Mouse (Mus musculus): ENCODE measurements around the gene Kcnab1. TPM values are rescaled to one million over a fixed set of nuclear protein-coding genes. Genes with fewer than 3 reads are reported as not detected.
A peak's percentile ranks its signal among the peaks of the same experiment; 100 is the strongest.

The Kcnab1 gene
- polyA plus RNA-seq, 1 experiment from 2014 or later, result 3.0 TPM

GRCm38 (mm10) chr3:65405781-65406180 is 296.6 kb downstream of the Kcnab1 start:
- Histone ChIP-seq H3K4me2 (ENCODE audit: low read depth, low read length) (no peak overlapping the region), H3K36me3 (replicated peaks; ENCODE audit: control insufficient read depth, insufficient read depth, low read depth, low read length) (no peaks in the 10 kb centered on the region), H3K27ac (replicated peaks; ENCODE audit: low read depth, low read length) (no peak overlapping the region), H3K4me3 (ENCODE audit: low read depth, low read length) (no peak overlapping the region), H3K9ac (replicated peaks; ENCODE audit: low read length) (no peak overlapping the region), H3K9me3 (replicated peaks; ENCODE audit: control insufficient read depth, low read length) (no peaks in the 10 kb centered on the region), H3K27me3 (ENCODE audit: control insufficient read depth, insufficient read depth, low read length) (no peaks in the 10 kb centered on the region), H3K4me1 (ENCODE audit: control insufficient read depth, insufficient read depth, low read length) (no peaks in the 10 kb centered on the region)
- 76% methylated on average over 4 of the region's 4 CpGs for WGBS
- ATAC-seq (replicated peaks; ENCODE audit: insufficient number of reproducible peaks, low FRiP score, low TSS enrichment, low read depth), result no peak
- no peak for DNase-seq (ENCODE audit: low spot score)

- Histone ChIP-seq H3K36me3 (replicated peaks; ENCODE audit: control insufficient read depth, insufficient read depth, low read depth, low read length) (no peaks in the 10 kb centered on the region), H3K27me3 (ENCODE audit: control insufficient read depth, insufficient read depth, low read length) (no peaks in the 10 kb centered on the region), H3K9ac (replicated peaks; ENCODE audit: low read length) (no peak overlapping the region), H3K27ac (replicated peaks; ENCODE audit: low read depth, low read length) (no peak overlapping the region), H3K4me2 (ENCODE audit: low read depth, low read length) (no peak overlapping the region), H3K4me3 (ENCODE audit: low read depth, low read length) (no peak overlapping the region), H3K9me3 (replicated peaks; ENCODE audit: control insufficient read depth, low read length) (no peaks in the 10 kb centered on the region), H3K4me1 (ENCODE audit: control insufficient read depth, insufficient read depth, low read length) (no peaks in the 10 kb centered on the region)
- DNase-seq (ENCODE audit: low spot score) (no peak), ATAC-seq (replicated peaks; ENCODE audit: insufficient number of reproducible peaks, low FRiP score, low TSS enrichment, low read depth) (no peak)
These were observed 298.7 kb downstream of the Kcnab1 start for GRCm38 (mm10) chr3:65407891-65408290.

- Histone ChIP-seq H3K9ac (replicated peaks; ENCODE audit: low read length) (no peak overlapping the region), H3K27ac (replicated peaks; ENCODE audit: low read depth, low read length) (no peak overlapping the region), H3K4me3 (ENCODE audit: low read depth, low read length) (no peak overlapping the region), H3K4me1 (ENCODE audit: control insufficient read depth, insufficient read depth, low read length) (no peaks in the 10 kb centered on the region), H3K9me3 (replicated peaks; ENCODE audit: control insufficient read depth, low read length) (no peaks in the 10 kb centered on the region), H3K27me3 (ENCODE audit: control insufficient read depth, insufficient read depth, low read length) (no peaks in the 10 kb centered on the region), H3K36me3 (replicated peaks; ENCODE audit: control insufficient read depth, insufficient read depth, low read depth, low read length) (no peaks in the 10 kb centered on the region), H3K4me2 (ENCODE audit: low read depth, low read length) (no peak overlapping the region)
- DNase-seq (ENCODE audit: low spot score) (no peak), ATAC-seq (replicated peaks; ENCODE audit: insufficient number of reproducible peaks, low FRiP score, low TSS enrichment, low read depth) (no peak)
These were observed 307.4 kb downstream of the Kcnab1 start for GRCm38 (mm10) chr3:65416571-65416970.

GRCm38 (mm10) chr3:65417913-65418594 is 308.9 kb downstream of the Kcnab1 start:
- WGBS, result 25% methylated on average over 5 of the region's 5 CpGs
- no peak overlapping the region for H3K4me3 ChIP-seq (ENCODE audit: low read depth, low read length)
- DNase-seq (ENCODE audit: low spot score), result peak; percentile 57
- no peak overlapping the region for H3K9ac ChIP-seq (replicated peaks; ENCODE audit: low read length)
- no peak overlapping the region for H3K4me2 ChIP-seq (ENCODE audit: low read depth, low read length)
- no peaks in the 10 kb centered on the region for H3K4me1 ChIP-seq (ENCODE audit: control insufficient read depth, insufficient read depth, low read length)
- ATAC-seq (replicated peaks; ENCODE audit: insufficient number of reproducible peaks, low FRiP score, low TSS enrichment, low read depth), result no peak
- H3K27ac ChIP-seq (replicated peaks; ENCODE audit: low read depth, low read length), result no peak overlapping the region
- no peaks in the 10 kb centered on the region for H3K27me3 ChIP-seq (ENCODE audit: control insufficient read depth, insufficient read depth, low read length)
- H3K36me3 ChIP-seq (replicated peaks; ENCODE audit: control insufficient read depth, insufficient read depth, low read depth, low read length), result no peaks in the 10 kb centered on the region
- H3K9me3 ChIP-seq (replicated peaks; ENCODE audit: control insufficient read depth, low read length), result no peaks in the 10 kb centered on the region

GRCm38 (mm10) chr3:65419706-65420105 is 310.5 kb downstream of the Kcnab1 start:
- no peak overlapping the region for H3K4me2 ChIP-seq (ENCODE audit: low read depth, low read length)
- no peaks in the 10 kb centered on the region for H3K4me1 ChIP-seq (ENCODE audit: control insufficient read depth, insufficient read depth, low read length)
- H3K27ac ChIP-seq (replicated peaks; ENCODE audit: low read depth, low read length), result no peak overlapping the region
- H3K9ac ChIP-seq (replicated peaks; ENCODE audit: low read length), result no peak overlapping the region
- H3K9me3 ChIP-seq (replicated peaks; ENCODE audit: control insufficient read depth, low read length), result no peaks in the 10 kb centered on the region
- no peak overlapping the region for H3K4me3 ChIP-seq (ENCODE audit: low read depth, low read length)
- ATAC-seq (replicated peaks; ENCODE audit: insufficient number of reproducible peaks, low FRiP score, low TSS enrichment, low read depth) (no peak), DNase-seq (ENCODE audit: low spot score) (no peak)
- no peaks in the 10 kb centered on the region for H3K27me3 ChIP-seq (ENCODE audit: control insufficient read depth, insufficient read depth, low read length)
- 87% methylated on average over 3 of the region's 3 CpGs for WGBS
- H3K36me3 ChIP-seq (replicated peaks; ENCODE audit: control insufficient read depth, insufficient read depth, low read depth, low read length), result no peaks in the 10 kb centered on the region

All from embryonic facial prominence, embryonic 11.5 days (tissue).